Mouse (Mus musculus): ENCODE results near the gene Dntt. TPM values are rescaled to one million over a fixed set of nuclear protein-coding genes. Genes with fewer than 3 reads are reported as not detected.

Gene Dntt
- total and polyA plus RNA-seq, 3 experiments: 0.12 TPM; not detected in 2

GRCm38 (mm10) chr19:41006621-41007020 is 22.5 kb upstream of the Dntt start:
- Histone ChIP-seq H3K79me2 (replicated peaks; ENCODE audit: control insufficient read depth, insufficient read depth, low read length) (no peaks in the 10 kb centered on the region), H3K9ac (ENCODE audit: low read depth, low read length) (no peak overlapping the region), H3K36me3 (ENCODE audit: control insufficient read depth, insufficient read depth, low read length) (no peaks in the 10 kb centered on the region), H3K27ac (peak overlapping the region; percentile 47), H3K4me3 (no peak overlapping the region), H3K4me1 (ENCODE audit: control insufficient read depth, insufficient read depth, low read length) (peaks cover 1% of the 10 kb centered on the region), H3K27me3 (ENCODE audit: control insufficient read depth, insufficient read depth, low read length) (no peaks in the 10 kb centered on the region; the same call in 1 of the 2 replicates)
- intact Hi-C loops (cut with DNase I): no loop called here
- WGBS: 39% methylated on average over 4 of the region's 4 CpGs
- no peak for DNase-seq
- TF ChIP-seq POLR2A (IDR thresholded peaks at IDR 0.05; ENCODE audit: insufficient read depth, low read depth, low read length) (no peak), EP300 (IDR thresholded peaks at IDR 0.05; ENCODE audit: insufficient read depth, low read depth, low read length) (no peak), CTCF (IDR thresholded peaks at IDR 0.05) (no peak)

GRCm38 (mm10) chr19:41007326-41007725 is 21.7 kb upstream of the Dntt start:
- peak overlapping the region; percentile 51 for H3K27ac ChIP-seq
- peak; percentile 51 to 72 for DNase-seq
- WGBS: 25% methylated on average over 6 of the region's 6 CpGs
- no peak overlapping the region for H3K9ac ChIP-seq (ENCODE audit: low read depth, low read length)
- H3K79me2 ChIP-seq (replicated peaks; ENCODE audit: control insufficient read depth, insufficient read depth, low read length): no peaks in the 10 kb centered on the region
- intact Hi-C loops (cut with DNase I): no loop called here
- peaks cover 1% of the 10 kb centered on the region for H3K4me1 ChIP-seq (ENCODE audit: control insufficient read depth, insufficient read depth, low read length)
- no peaks in the 10 kb centered on the region for H3K36me3 ChIP-seq (ENCODE audit: control insufficient read depth, insufficient read depth, low read length)
- TF ChIP-seq EP300 (IDR thresholded peaks at IDR 0.05; ENCODE audit: insufficient read depth, low read depth, low read length) (peak; percentile 61; the same call in 1 of the 2 replicates), POLR2A (IDR thresholded peaks at IDR 0.05; ENCODE audit: insufficient read depth, low read depth, low read length) (no peak), CTCF (IDR thresholded peaks at IDR 0.05) (no peak)
- H3K4me3 ChIP-seq: no peak overlapping the region
- no peaks in the 10 kb centered on the region; the same call in 1 of the 2 replicates for H3K27me3 ChIP-seq (ENCODE audit: control insufficient read depth, insufficient read depth, low read length)

GRCm38 (mm10) chr19:41007733-41008132 is 21.3 kb upstream of the Dntt start:
- no peaks in the 10 kb centered on the region; the same call in 1 of the 2 replicates for H3K27me3 ChIP-seq (ENCODE audit: control insufficient read depth, insufficient read depth, low read length)
- no peak for DNase-seq
- intact Hi-C loops (cut with DNase I): no loop called here
- TF ChIP-seq EP300 (IDR thresholded peaks at IDR 0.05; ENCODE audit: insufficient read depth, low read depth, low read length) (no peak), POLR2A (IDR thresholded peaks at IDR 0.05; ENCODE audit: insufficient read depth, low read depth, low read length) (no peak), CTCF (IDR thresholded peaks at IDR 0.05) (no peak)
- H3K4me3 ChIP-seq: no peak overlapping the region
- peaks cover 1% of the 10 kb centered on the region for H3K4me1 ChIP-seq (ENCODE audit: control insufficient read depth, insufficient read depth, low read length)
- H3K79me2 ChIP-seq (replicated peaks; ENCODE audit: control insufficient read depth, insufficient read depth, low read length): no peaks in the 10 kb centered on the region
- H3K36me3 ChIP-seq (ENCODE audit: control insufficient read depth, insufficient read depth, low read length): no peaks in the 10 kb centered on the region
- WGBS: 62% methylated on average over 4 of the region's 4 CpGs
- H3K9ac ChIP-seq (ENCODE audit: low read depth, low read length): no peak overlapping the region
- H3K27ac ChIP-seq: peak overlapping the region; percentile 51

GRCm38 (mm10) chr19:41008674-41009395 is 20.2 kb upstream of the Dntt start:
- DNase-seq: no peak
- TF ChIP-seq EP300 (IDR thresholded peaks at IDR 0.05; ENCODE audit: insufficient read depth, low read depth, low read length) (no peak), CTCF (IDR thresholded peaks at IDR 0.05) (no peak), POLR2A (IDR thresholded peaks at IDR 0.05; ENCODE audit: insufficient read depth, low read depth, low read length) (no peak)
- no peaks in the 10 kb centered on the region; the same call in 1 of the 2 replicates for H3K27me3 ChIP-seq (ENCODE audit: control insufficient read depth, insufficient read depth, low read length)
- no peaks in the 10 kb centered on the region for H3K79me2 ChIP-seq (replicated peaks; ENCODE audit: control insufficient read depth, insufficient read depth, low read length)
- H3K4me1 ChIP-seq (ENCODE audit: control insufficient read depth, insufficient read depth, low read length): peaks cover 1% of the 10 kb centered on the region
- 84% methylated on average over 5 of the region's 5 CpGs for WGBS
- H3K4me3 ChIP-seq: no peak overlapping the region
- no peak overlapping the region for H3K27ac ChIP-seq
- intact Hi-C loops (cut with DNase I): no loop called here
- H3K36me3 ChIP-seq (ENCODE audit: control insufficient read depth, insufficient read depth, low read length): no peaks in the 10 kb centered on the region
- H3K9ac ChIP-seq (ENCODE audit: low read depth, low read length): no peak overlapping the region

GRCm38 (mm10) chr19:41011676-41012075 is 17.4 kb upstream of the Dntt start:
- TF ChIP-seq POLR2A (IDR thresholded peaks at IDR 0.05; ENCODE audit: insufficient read depth, low read depth, low read length): no peak
- TF ChIP-seq CTCF (IDR thresholded peaks at IDR 0.05): no peak
- no peak for TF ChIP-seq EP300 (IDR thresholded peaks at IDR 0.05; ENCODE audit: insufficient read depth, low read depth, low read length)
- intact Hi-C loops (cut with DNase I): no loop called here
- no peak overlapping the region for H3K9ac ChIP-seq (ENCODE audit: low read depth, low read length)
- no peak overlapping the region for H3K27ac ChIP-seq
- 31% methylated on average over 5 of the region's 5 CpGs for WGBS
- no peaks in the 10 kb centered on the region for H3K79me2 ChIP-seq (replicated peaks; ENCODE audit: control insufficient read depth, insufficient read depth, low read length)
- no peak overlapping the region for H3K4me3 ChIP-seq
- H3K36me3 ChIP-seq (ENCODE audit: control insufficient read depth, insufficient read depth, low read length): no peaks in the 10 kb centered on the region
- H3K4me1 ChIP-seq (ENCODE audit: control insufficient read depth, insufficient read depth, low read length): peaks cover 4% of the 10 kb centered on the region
- no peak for DNase-seq
- no peaks in the 10 kb centered on the region; the same call in 1 of the 2 replicates for H3K27me3 ChIP-seq (ENCODE audit: control insufficient read depth, insufficient read depth, low read length)

- Histone ChIP-seq H3K4me1 (ENCODE audit: control insufficient read depth, insufficient read depth, low read length) (peaks cover 3% of the 10 kb centered on the region), H3K27me3 (ENCODE audit: control insufficient read depth, insufficient read depth, low read length) (no peaks in the 10 kb centered on the region; the same call in 1 of the 2 replicates), H3K9ac (ENCODE audit: low read depth, low read length) (no peak overlapping the region), H3K79me2 (replicated peaks; ENCODE audit: control insufficient read depth, insufficient read depth, low read length) (no peaks in the 10 kb centered on the region), H3K27ac (no peak overlapping the region; the same call in 1 of the 2 replicates), H3K36me3 (ENCODE audit: control insufficient read depth, insufficient read depth, low read length) (no peaks in the 10 kb centered on the region), H3K4me3 (no peak overlapping the region)
- TF ChIP-seq CTCF (IDR thresholded peaks at IDR 0.05): no peak
- no peak for TF ChIP-seq POLR2A (IDR thresholded peaks at IDR 0.05; ENCODE audit: insufficient read depth, low read depth, low read length)
- no peak for TF ChIP-seq EP300 (IDR thresholded peaks at IDR 0.05; ENCODE audit: insufficient read depth, low read depth, low read length)
- DNase-seq: no peak
- WGBS: 6% methylated on average over 5 of the region's 5 CpGs
- intact Hi-C loops (cut with DNase I): no loop called here
Observed at GRCm38 (mm10) chr19:41013591-41013990, 15.5 kb upstream of the Dntt start.
